Mouse (Mus musculus) gastrocnemius, postnatal 25 days (tissue): Measurements from ENCODE around the gene Eef2k. TPM values are rescaled to one million over a fixed set of nuclear protein-coding genes. Genes with fewer than 3 reads are reported as not detected.
A peak's percentile ranks its signal among the peaks of the same experiment; 100 is the strongest.

ENCODE experiments used
- DNase-seq: peaks from one replicate; pipeline ENCODE4 v3.0.0; 2022
- total RNA-seq, 2 experiments: library from RNA; stranded (reverse); gene quantifications; 1 replicate in 1 of 2; 2 replicates in 1 of 2; pipeline ENCODE4 v1.2.3; 2021

Eef2k gene
- total RNA-seq, 2 experiments from 2014 or later = 39.3 to 56.2 TPM

DNA sequence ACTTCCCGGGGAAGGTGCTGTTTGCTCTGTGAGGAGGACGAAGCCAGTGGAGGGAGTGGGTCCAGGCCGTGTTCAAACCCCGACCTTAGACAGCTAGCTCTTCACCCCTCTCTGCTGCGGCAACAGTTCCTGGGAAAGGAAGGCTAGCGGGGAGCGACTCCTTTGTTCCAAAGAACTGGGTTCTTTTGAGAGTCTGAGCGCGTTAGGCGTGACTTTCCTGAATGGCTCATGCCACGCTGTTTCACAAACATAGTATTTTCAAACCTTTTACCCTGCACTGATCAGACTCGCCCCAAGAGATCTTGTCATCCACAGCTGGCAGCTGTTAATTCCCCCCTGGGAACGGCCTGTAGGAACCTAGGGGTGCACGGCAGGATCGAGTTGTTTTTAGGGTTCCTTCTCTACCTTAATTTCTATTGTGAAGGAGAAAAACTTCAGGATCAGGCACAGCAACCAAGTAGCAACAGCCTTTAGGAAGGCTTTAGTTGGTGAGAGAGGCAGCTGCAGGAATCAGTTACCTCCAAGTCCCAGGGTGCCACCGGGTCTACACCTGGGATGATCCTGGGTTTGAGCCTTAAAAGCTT is 1.3 kb downstream of the Eef2k start:
- no peak for DNase-seq

DNA sequence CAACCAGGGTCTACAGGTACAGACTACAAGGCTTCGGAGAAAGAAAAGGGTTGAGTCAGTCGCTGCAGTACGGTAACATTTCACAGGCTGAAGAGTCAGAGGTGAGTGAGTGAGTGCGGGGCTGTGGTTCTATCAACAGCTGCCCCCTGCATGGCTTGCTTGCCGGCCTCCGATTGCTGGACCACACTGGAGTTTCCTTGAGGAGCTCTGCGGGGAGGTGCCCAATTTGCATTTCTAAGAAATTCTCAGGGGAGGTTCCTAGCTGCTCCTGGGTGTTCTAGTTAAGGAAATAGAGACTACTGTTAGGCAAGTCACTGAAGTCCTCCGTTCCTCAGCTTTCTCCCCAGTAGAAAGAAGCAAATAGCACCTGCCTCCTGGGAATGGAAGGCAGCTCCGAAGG is 2.1 kb downstream of the Eef2k start:
- DNase-seq = no peak

DNA sequence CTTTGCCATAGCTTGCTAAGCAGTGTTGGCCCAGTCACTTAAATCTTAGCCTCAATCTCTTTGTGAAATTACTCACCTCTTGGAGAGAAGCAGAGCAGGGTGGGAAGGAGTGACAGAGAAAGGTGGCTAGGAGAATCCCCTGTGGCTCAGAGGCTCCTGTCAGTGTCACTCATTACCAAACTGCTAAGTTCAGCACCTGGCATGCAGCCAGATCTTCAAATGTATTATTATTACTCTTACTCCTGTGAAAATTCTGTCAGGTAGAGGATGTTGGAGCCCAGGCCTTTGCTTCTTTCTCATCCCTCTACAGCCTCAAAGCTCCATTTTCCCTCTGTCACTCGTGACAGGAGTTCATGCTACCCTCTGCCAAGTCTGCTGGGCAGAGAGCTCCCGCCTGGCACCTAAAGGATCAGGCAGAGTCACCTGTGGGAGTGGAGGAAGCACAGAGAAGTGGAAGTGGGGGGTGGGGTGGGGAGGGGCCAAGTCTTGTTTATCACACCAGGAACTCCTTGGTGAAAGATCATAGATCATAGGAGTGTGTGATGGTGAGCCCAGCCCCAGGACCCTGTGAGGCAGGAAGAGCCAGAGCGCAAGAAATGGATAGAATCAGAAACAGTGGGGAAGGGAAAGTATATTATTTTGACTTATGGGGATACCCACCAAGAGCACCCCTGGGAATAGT is 6.3 kb downstream of the Eef2k start:
- DNase-seq = no peak

- no peak for DNase-seq
These were observed 7.5 kb downstream of the Eef2k start for GRCm38 (mm10) chr7:120850165-120850564.

GRCm38 (mm10) chr7:120859854-120860253 is 17.2 kb downstream of the Eef2k start:
- no peak for DNase-seq

DNA sequence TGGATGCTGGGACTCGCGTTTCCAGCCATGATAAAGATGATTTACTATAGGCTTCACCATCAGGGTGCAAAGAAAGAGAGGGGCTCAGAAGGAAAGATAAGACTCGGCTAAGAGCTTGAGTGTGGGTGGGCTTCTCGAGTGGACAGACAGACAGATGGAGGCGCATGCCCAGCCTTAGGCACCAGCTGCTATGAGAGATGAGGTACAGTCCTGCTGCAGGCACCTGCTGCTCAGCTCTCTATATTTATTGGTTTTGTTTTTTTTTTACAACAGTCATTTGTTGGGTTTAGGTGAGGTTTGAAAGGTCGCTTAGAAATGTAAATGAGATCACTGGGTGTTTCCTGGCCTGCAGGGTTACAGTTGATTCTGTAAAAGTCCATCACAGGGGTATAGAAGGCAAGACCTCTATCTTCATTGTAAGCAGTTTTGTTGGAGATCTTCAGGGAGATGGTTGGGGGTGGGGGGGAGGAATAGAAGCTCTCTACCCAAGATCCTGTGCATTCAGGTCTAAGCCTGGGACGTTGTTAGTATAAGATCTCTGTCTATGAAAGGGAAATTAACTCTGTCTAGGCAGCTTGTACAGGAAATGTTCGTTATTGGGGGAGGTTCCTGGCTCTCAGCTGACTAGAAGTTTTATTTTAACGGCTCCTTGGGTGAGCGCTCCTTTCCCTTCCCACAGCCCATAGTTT is 18.3 kb downstream of the Eef2k start:
- DNase-seq = no peak

DNA sequence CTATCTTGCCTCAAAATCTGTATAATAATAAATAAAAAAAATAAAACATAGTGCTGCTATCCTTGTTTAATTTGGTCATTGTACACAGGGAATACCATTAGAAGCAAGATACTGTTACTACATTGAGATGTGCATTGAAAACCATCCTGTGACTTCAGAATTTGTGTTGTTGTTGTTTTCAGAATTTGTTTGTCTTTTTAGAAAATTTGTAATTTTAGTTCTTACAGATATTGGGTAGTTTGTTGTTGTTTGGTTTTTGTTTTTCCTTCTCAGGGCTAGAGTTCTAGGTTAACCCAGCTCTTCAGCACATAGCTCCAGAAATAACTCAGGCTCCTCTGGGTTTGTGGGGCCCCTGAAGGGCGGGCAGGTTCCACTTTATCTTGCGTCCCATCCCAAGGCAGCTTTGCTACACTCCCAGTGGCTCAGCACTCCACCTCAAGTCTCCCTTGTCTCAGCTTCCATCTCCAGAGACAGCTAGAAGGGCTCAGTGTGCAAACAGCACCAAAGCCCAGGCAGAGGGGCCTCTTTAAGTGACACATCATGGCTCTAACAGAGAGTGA is 18.9 kb downstream of the Eef2k start:
- no peak for DNase-seq

- no peak for DNase-seq
These were observed 19.6 kb downstream of the Eef2k start for GRCm38 (mm10) chr7:120862196-120862595.

DNA sequence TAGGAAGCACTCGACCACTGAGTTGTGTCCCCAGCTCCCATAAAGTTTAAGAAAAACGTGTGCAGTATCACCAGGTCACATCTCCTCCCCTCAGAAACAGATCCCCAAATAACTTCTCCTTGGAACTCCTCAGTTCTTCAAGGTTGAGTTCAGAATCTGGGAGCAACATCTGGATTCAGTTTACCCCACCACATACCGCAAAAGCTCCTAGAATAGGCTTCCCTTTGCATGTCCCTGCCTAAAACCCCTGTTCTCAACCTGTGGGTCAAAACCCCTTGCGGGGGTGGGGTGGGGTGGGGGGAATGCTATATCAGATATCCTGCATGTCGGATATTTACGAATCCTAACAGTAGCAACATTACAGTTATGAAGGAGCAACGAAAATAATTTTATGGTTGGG is 20.0 kb downstream of the Eef2k start:
- no peak for DNase-seq

DNA sequence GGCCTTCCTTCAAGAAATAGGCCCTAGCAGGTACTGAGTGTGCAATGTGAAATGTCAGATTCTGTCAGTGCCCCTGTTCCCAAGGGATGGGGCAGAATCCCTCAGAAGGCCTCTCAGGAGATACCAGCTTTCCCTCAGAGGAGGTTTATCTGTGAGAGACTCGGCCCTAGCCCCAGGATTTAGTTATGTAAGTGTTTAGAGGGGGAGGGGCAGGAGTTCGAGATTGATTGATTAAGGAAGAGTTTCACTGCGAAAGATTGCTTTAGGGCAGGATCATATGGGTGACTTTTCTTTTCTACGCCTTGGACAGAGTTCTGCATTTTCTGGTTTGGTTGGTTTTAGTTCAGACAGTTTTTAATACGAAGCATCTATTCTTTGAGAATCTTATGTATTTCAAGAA is 20.8 kb downstream of the Eef2k start:
- no peak for DNase-seq

DNA sequence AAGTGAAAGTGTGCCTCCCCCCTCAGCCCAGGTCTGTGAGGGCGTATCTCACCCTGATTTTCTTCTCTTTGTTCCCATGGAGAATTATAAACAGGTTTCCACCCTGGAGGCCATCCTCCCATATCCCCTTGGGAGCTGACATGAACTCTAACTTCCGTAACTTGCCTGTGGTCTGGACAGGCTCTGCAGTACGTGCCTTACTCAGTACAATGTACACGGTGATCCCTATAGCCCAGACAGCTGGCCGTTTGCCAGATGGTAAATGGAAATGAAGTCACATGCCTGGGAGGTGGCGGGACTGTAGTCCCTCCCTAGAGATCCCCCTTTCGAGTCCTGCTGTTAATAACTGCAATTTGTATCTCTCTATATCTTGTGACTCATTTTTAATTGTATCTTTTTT is 22.5 kb downstream of the Eef2k start:
- no peak for DNase-seq

GRCm38 (mm10) chr7:120865832-120866231 is 23.2 kb downstream of the Eef2k start:
- peak; percentile 58 for DNase-seq

DNA sequence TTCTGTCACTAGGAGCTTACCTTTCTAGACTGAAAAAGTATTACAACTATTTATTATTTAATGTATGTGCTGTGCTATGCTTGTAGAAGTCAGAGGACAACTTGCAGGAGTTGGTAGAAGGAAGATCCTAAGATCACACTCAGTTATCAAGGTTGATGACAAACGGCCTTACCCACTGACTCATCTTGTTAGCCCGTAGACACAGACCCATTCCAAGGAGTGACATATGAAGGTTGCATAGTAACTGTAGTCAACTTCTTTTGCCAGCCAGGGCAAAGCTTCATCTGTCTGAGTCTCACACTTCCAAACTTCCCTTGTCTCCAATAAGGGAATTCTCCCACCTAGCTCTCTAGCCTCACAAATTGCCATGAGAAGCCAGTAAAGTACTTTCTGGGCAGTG is 24.1 kb downstream of the Eef2k start:
- DNase-seq = no peak

DNA sequence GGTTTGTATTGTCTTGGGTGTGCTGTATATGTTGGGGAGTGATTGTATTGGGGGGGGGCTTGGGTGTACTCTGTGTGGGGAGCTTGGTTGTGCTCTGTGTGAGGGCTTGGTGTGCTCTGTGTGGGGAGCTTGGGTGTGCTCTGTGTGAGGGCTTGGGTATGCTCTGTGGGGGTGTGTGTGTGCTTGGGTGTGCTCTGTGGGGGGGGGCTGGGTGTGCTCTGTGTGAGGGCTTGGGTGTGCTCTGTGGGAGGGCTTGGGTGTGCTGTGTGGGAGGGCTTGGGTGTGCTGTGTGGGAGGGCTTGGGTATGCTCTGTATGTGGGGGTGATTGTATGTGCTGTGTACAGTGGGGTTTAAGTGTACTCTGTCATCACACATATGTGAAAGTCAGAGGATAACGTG is 25.1 kb downstream of the Eef2k start:
- DNase-seq = no peak

- no peak for DNase-seq
These were observed 27.3 kb downstream of the Eef2k start for GRCm38 (mm10) chr7:120869883-120870282.

- DNase-seq = no peak
These were observed 27.9 kb downstream of the Eef2k start for GRCm38 (mm10) chr7:120870431-120871008.

DNA sequence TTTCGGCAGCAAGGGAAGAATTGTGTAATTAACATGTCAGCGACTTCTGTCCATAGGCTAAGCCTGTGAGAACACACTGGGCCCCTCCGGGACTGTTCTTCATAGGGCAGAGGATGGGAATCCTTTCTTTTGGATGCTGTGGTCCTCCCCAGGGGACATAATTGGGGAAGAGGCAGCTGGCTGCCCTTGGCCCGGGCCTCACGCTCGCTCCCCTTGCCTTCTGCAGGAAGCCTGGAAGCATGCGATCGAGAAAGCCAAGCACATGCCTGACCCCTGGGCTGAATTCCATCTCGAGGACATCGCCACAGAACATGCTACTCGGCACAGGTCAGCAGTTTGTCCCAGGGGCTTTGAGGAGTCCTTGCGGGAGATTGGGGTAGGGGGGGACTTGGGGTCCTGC is 30.5 kb downstream of the Eef2k start:
- peak; percentile 44 for DNase-seq

GRCm38 (mm10) chr7:120874021-120874420 is 31.4 kb downstream of the Eef2k start:
- peak; percentile 53 for DNase-seq

- no peak for DNase-seq
These were observed 32.3 kb downstream of the Eef2k start for GRCm38 (mm10) chr7:120874764-120875539.

DNA sequence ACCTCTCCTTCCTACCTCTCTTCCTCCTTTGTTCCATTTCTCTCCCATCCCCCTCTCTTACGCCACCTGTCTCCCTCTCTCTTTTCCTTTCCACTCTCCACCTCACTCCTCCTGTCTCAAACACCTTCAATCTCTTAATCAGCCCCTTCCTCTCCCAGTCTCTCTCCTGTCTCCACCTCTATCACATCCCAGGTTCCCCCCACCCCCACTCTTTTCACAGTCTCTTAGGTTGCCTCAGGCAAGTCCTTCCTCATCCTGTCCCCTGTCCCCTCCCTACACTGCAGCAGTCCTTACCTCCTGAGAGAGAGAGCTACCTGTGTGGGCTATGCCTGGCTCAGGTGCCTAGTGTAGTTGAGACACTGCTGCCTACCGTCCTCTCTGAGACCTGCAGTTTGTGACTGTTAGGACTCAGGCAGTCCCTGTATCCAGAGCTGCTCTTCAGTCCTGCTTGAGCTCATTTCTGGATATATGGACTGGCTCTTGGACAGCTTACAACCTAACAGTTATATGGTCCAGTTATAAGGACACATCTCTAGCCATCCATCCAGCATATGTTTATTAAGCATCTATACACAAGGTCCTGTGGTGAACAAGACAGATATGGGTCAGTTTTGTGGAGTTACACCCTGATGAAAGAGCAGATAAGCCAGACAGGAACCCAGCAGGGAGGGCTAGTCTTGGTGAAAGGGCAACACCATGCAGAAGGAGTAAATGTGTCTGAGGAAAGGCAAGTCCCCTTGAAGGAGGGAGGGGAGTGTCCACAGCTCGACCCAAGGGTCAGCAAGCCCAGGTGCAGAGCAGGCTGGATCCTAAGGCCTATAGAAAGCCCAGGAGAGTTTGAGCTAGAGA is 33.1 kb downstream of the Eef2k start:
- no peak for DNase-seq

- no peak for DNase-seq
These were observed 35.6 kb downstream of the Eef2k start for GRCm38 (mm10) chr7:120878271-120878670.
